Mouse (Mus musculus): ENCODE results near the gene Ptpn3.

GRCm38 (mm10) chr4:57211706-57212105, 89.9 kb downstream of the Ptpn3 start:
- TF ChIP-seq CTCF (IDR thresholded peaks at IDR 0.05; ENCODE audit: extremely low read depth, insufficient read depth, low read length) (no peak), POLR2A (IDR thresholded peaks at IDR 0.05; ENCODE audit: extremely low read depth, insufficient read depth, low read length) (no peak)
